Mouse (Mus musculus) layer of hippocampus, adult 6 months (tissue): ENCODE results near the gene Acaa1b. TPM values are rescaled to one million over a fixed set of nuclear protein-coding genes. Genes with fewer than 3 reads are reported as not detected.

Experiments
- long read RNA-seq, 2 experiments: library from polyadenylated mRNA; unstranded; transcript quantifications; one replicate each; pipeline ENCODE4 v2.0.0; 2019 to 2020
- polyA plus RNA-seq: library from polyadenylated mRNA; unstranded; fragments of <200 nt; fragmentation: Nextera tagmentation; gene quantifications from 2 replicates; pipeline ENCODE4 v1.2.3, GENCODE M21; 2021

Gene Acaa1b
- 0.83 and 1.2 TPM in 2 replicates for polyA plus RNA-seq
- long read RNA-seq, experiment 1: 0 reads
- long read RNA-seq, experiment 2, transcript Acaa1b-201 (12 exons, 1,689 nt): major isoform, 6 of 10 reads
- long read RNA-seq, experiment 2, partial matches to known transcripts: 1 of 10 reads
- long read RNA-seq, experiment 2, other reads (novel, unspliced or antisense): 3 of 10 reads

GRCm38 (mm10) chr9:119156278-119157201 lies at the start of gene Acaa1b:
TSS of gene Acaa1b (minus strand) at chr9:119157093.

DNA sequence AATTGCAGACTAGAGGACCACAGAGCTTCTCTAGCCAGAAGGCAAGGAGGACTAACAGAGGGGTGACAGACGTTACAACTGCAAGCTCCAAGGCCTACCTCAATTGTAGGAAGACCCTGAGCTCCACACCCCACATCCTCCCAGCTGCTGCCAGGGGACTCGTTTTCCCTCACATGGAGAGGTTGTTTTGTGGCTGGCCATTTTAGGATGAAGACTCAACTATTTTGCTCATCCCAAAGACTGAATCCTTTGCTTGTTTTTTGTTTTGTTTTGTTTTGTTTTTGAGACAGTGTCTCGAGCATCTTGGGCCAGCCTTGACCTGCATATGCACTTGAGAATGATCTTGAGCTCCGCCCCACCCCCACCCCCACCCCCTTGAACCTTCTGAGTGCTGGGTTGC lies 2.0 kb upstream of the Acaa1b start, which contains the start of gene Gm47289:
Gene Gm47289, plus strand, starts transcription at position 301 of the 400 bp plus-strand sequence.

DNA sequence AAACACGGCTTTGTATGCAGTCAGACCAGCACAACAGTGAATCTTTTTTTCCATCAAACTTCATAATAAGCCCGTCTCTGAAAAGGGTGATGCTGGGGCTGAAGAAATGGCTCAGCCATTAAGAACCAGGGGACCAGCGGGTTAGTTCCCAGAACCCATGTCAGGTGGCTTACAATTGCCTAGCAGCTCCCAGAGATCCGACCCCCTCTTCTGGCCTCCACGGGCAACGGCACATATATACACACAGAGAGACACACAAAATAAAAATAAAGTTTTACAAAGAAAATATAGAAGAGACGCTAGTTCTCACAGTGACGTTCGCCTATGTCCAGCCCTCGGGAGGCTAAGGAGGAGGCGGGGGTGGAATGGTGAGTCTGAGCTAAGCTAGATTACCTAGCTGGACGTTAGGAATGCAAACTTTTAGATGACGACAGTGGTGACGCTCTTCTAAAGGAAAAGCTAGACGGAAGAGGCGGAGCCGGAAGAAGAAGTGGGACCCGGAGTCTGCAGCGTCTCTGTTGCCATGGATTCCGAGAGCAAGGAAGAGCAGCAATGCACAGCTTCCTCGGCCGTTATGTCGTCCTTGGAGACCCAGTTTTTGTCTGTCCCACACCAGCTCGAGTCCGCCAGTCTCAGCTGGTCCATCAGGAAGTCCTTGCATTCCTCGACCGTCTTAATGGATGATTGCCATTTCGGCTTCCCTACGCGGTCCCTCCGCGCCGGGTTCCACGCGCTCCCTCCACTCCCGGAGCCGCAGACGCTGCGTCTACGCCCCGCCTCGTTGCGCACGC lies 54.7 kb downstream of the Acaa1b start, which contains the start of gene Dlec1:
Gene Dlec1, plus strand, starts transcription at position 487 of the 791 bp plus-strand sequence.

Other genes starting within 250 kb of the Acaa1b start
- 4.7 and 9.1 TPM in 2 replicates for gene Ctdspl, start 230.6 kb downstream of the Acaa1b start, polyA plus RNA-seq
- 0.93 and 0.98 TPM in 2 replicates for gene Vill, start 104.3 kb downstream of the Acaa1b start, polyA plus RNA-seq
- gene Plcd1, start 63.6 kb downstream of the Acaa1b start, polyA plus RNA-seq: 9.9 and 10.2 TPM in 2 replicates
- gene Dlec1, start 54.6 kb downstream of the Acaa1b start, polyA plus RNA-seq: 1.3 and 1.7 TPM in 2 replicates
- gene Gm47289, start 2.1 kb upstream of the Acaa1b start, polyA plus RNA-seq: not detected in 2 replicates
- gene Slc22a13, start 52.0 kb upstream of the Acaa1b start, polyA plus RNA-seq: not detected in 2 replicates
- 1.9 and 3.2 TPM in 2 replicates for gene Oxsr1, start 165.3 kb upstream of the Acaa1b start, polyA plus RNA-seq
- 121 and 122 TPM in 2 replicates for gene Acaa1a, start 182.6 kb upstream of the Acaa1b start, polyA plus RNA-seq
- gene Myd88, start 184.3 kb upstream of the Acaa1b start, polyA plus RNA-seq: 5.0 and 5.9 TPM in 2 replicates
- gene Xylb, start 200.3 kb upstream of the Acaa1b start, polyA plus RNA-seq: 2.2 and 3.4 TPM in 2 replicates
- not detected in 2 replicates for gene Slc22a14, start 208.5 kb upstream of the Acaa1b start, polyA plus RNA-seq
- gene Acvr2b, start 245.0 kb upstream of the Acaa1b start, polyA plus RNA-seq: 3.0 and 4.4 TPM in 2 replicates